Mouse (Mus musculus) naive thymus-derived CD4-positive, alpha-beta T cell, adult 2 months (primary cell): ENCODE results near the gene Moap1.

ENCODE experiments used
- DNase-seq: peaks from one replicate; pipeline ENCODE4 v3.0.0-alpha.2; 2011; ENCODE audit warnings: low read depth

The Moap1 gene

GRCm38 (mm10) chr12:102743589-102744574 lies at the start of gene Moap1, which contains the start of gene Tmem251:
Gene Moap1, minus strand, starts transcription at chr12:102743661.
Gene Tmem251, plus strand, starts transcription at chr12:102743762.
- peak; percentile 92 for DNase-seq

GRCm38 (mm10) chr12:102787927-102788326 lies 44.5 kb upstream of the Moap1 start:
- DNase-seq, result no peak

GRCm38 (mm10) chr12:102785593-102785985 lies 42.1 kb upstream of the Moap1 start:
- DNase-seq, result no peak

GRCm38 (mm10) chr12:102784899-102785592 lies 41.6 kb upstream of the Moap1 start:
- DNase-seq, result no peak

- peak; percentile 47 for DNase-seq
Measured at GRCm38 (mm10) chr12:102782841-102783240, 39.4 kb upstream of the Moap1 start.

GRCm38 (mm10) chr12:102779452-102779851 lies 36.0 kb upstream of the Moap1 start:
- DNase-seq, result peak; percentile 36

- DNase-seq, result no peak
Measured at GRCm38 (mm10) chr12:102778151-102778550, 34.7 kb upstream of the Moap1 start.

GRCm38 (mm10) chr12:102776035-102776434 lies 32.6 kb upstream of the Moap1 start:
- no peak for DNase-seq

- no peak for DNase-seq
Measured at GRCm38 (mm10) chr12:102772676-102773075, 29.2 kb upstream of the Moap1 start.

GRCm38 (mm10) chr12:102771601-102772000 lies 28.1 kb upstream of the Moap1 start:
- DNase-seq, result no peak

- DNase-seq, result peak; percentile 40
Measured at GRCm38 (mm10) chr12:102769000-102769399, 25.5 kb upstream of the Moap1 start.

- DNase-seq, result no peak
Measured at GRCm38 (mm10) chr12:102763696-102764095, 20.2 kb upstream of the Moap1 start.

- DNase-seq, result no peak
Measured at GRCm38 (mm10) chr12:102761668-102762067, 18.2 kb upstream of the Moap1 start.

GRCm38 (mm10) chr12:102758936-102759335 lies 15.5 kb upstream of the Moap1 start:
- DNase-seq, result no peak

GRCm38 (mm10) chr12:102758403-102758756 lies 14.9 kb upstream of the Moap1 start, which contains the start of gene Gm20604:
Gene Gm20604, minus strand, starts transcription at chr12:102758672.
- no peak for DNase-seq

- DNase-seq, result peak; percentile 97
Measured at GRCm38 (mm10) chr12:102757689-102758402, 14.4 kb upstream of the Moap1 start, which contains the start of the genes Gm28051, Gon7 and Ubr7. Gene Gm28051, minus strand, starts transcription at chr12:102757765. Gene Gon7, minus strand, starts transcription at chr12:102757803. Gene Ubr7, plus strand, starts transcription at chr12:102757967.

- peak; percentile 43 for DNase-seq
Measured at GRCm38 (mm10) chr12:102757055-102757688, 13.7 kb upstream of the Moap1 start.

GRCm38 (mm10) chr12:102756304-102756703 lies 12.8 kb upstream of the Moap1 start:
- peak; percentile 70 for DNase-seq

GRCm38 (mm10) chr12:102748256-102748655 lies 4.8 kb upstream of the Moap1 start:
- DNase-seq, result no peak

GRCm38 (mm10) chr12:102744839-102745238 lies 1.4 kb upstream of the Moap1 start:
- peak; percentile 80 for DNase-seq

- no peak for DNase-seq
Measured at GRCm38 (mm10) chr12:102743036-102743588, 349 bp downstream of the Moap1 start.
